Mouse (Mus musculus) 3T3-L1 (cell line): ENCODE data around the gene Rpl3.

Experiments
- DNase-seq: peaks from one replicate; pipeline ENCODE4 v3.0.0-alpha.2; 2015; ENCODE audit warnings: low read depth, low spot score

The Rpl3 gene

GRCm38 (mm10) chr15:80035341-80035885 lies 56.3 kb downstream of the Rpl3 start:
- no peak for DNase-seq

GRCm38 (mm10) chr15:80034913-80035312 lies 56.8 kb downstream of the Rpl3 start:
- no peak for DNase-seq

- DNase-seq = no peak
Observed at GRCm38 (mm10) chr15:80034366-80034765, 57.3 kb downstream of the Rpl3 start.

- DNase-seq = no peak
Observed at GRCm38 (mm10) chr15:80031133-80031532, 60.5 kb downstream of the Rpl3 start.

GRCm38 (mm10) chr15:80030399-80030798 lies 61.3 kb downstream of the Rpl3 start:
- no peak for DNase-seq

- DNase-seq = no peak
Observed at GRCm38 (mm10) chr15:80028862-80029261, 62.8 kb downstream of the Rpl3 start.
